Mouse (Mus musculus) monocyte, adult 5-6 weeks (primary cell): Measurements from ENCODE around the gene Limch1. TPM values are rescaled to one million over a fixed set of nuclear protein-coding genes. Genes with fewer than 3 reads are reported as not detected.

Experiments used
- ATAC-seq: fragments of 153-309, 156-312 bp; replicated peaks from 2 replicates; pipeline ENCODE4 v1.8.0; 2017; ENCODE audit warnings: mild to moderate bottlenecking; ENCODE audit not compliant: low TSS enrichment, insufficient number of reproducible peaks, severe bottlenecking, poor library complexity, low FRiP score
- total RNA-seq: library from RNA; stranded (forward); fragments of 200-1000, 200-491, 200-594 nt; gene quantifications from 3 replicates; pipeline ENCODE4 v1.2.3, GENCODE M21; 2017

Gene Limch1
- total RNA-seq, 1 experiment from 2014 or later, result not detected

- no peak for ATAC-seq
These were observed 115.8 kb downstream of the Limch1 start for GRCm38 (mm10) chr5:66861232-66862035.

- no peak for ATAC-seq
These were observed 116.5 kb downstream of the Limch1 start for GRCm38 (mm10) chr5:66862151-66862550.

GRCm38 (mm10) chr5:66865229-66865628, 119.6 kb downstream of the Limch1 start:
- ATAC-seq, result no peak

- ATAC-seq, result no peak
These were observed 120.4 kb downstream of the Limch1 start for GRCm38 (mm10) chr5:66866019-66866418.

- ATAC-seq, result no peak
These were observed 123.9 kb downstream of the Limch1 start for GRCm38 (mm10) chr5:66869545-66869944.

- no peak for ATAC-seq
These were observed 126.0 kb downstream of the Limch1 start for GRCm38 (mm10) chr5:66871521-66872050.

- ATAC-seq, result no peak
These were observed 126.4 kb downstream of the Limch1 start for GRCm38 (mm10) chr5:66872053-66872452.

- no peak for ATAC-seq
These were observed 127.1 kb downstream of the Limch1 start for GRCm38 (mm10) chr5:66872681-66873080.

- ATAC-seq, result no peak
These were observed 130.6 kb downstream of the Limch1 start for GRCm38 (mm10) chr5:66876018-66876805.

GRCm38 (mm10) chr5:66877066-66877465, 131.4 kb downstream of the Limch1 start:
- no peak for ATAC-seq

- no peak for ATAC-seq
These were observed 136.3 kb downstream of the Limch1 start for GRCm38 (mm10) chr5:66881901-66882341.

- no peak for ATAC-seq
These were observed 137.1 kb downstream of the Limch1 start for GRCm38 (mm10) chr5:66882718-66883117.

GRCm38 (mm10) chr5:66884505-66884904, 138.9 kb downstream of the Limch1 start:
- ATAC-seq, result no peak

- no peak for ATAC-seq
These were observed 140.9 kb downstream of the Limch1 start for GRCm38 (mm10) chr5:66886410-66887120.

- no peak for ATAC-seq
These were observed 142.4 kb downstream of the Limch1 start for GRCm38 (mm10) chr5:66888061-66888460.

GRCm38 (mm10) chr5:66889337-66889736, 143.7 kb downstream of the Limch1 start:
- no peak for ATAC-seq

- ATAC-seq, result no peak
These were observed 150.0 kb downstream of the Limch1 start for GRCm38 (mm10) chr5:66895440-66896120.

- ATAC-seq, result no peak
These were observed 152.0 kb downstream of the Limch1 start for GRCm38 (mm10) chr5:66897584-66897983.
